Mouse (Mus musculus) liver, postnatal 0 days (tissue): ENCODE measurements around the gene Klf12.

ENCODE experiments used
- CTCF ChIP-seq: sonication (generic); IDR thresholded peaks from 2 replicates; pipeline ENCODE4 v1.5.1; 2016; ENCODE audit warnings: antibody characterized with exemption, low read depth
- EP300 ChIP-seq: IDR thresholded peaks from 2 replicates; pipeline ENCODE4 v1.6.1; 2016; ENCODE audit warnings: antibody characterized with exemption, low read depth, mild to moderate bottlenecking

GRCm38 (mm10) chr14:99955133-99955532 is 329.3 kb downstream of the Klf12 start:
- TF ChIP-seq EP300 (no peak), CTCF (no peak)
